Mouse (Mus musculus) c-Kit-positive CD71-negative TER-119-negative erythroid progenitor cells, embryonic 14.5 days (primary cell): Measurements from ENCODE around the gene Gm10668.
"Not testable (repeated sequence)": the region's sequence is repeated elsewhere in the genome, so short reads cannot be mapped to it uniquely, and the experiment has no call there.

ENCODE experiments used
- DNase-seq: peaks from one replicate; pipeline ENCODE4 v3.0.0-alpha.2; 2013; ENCODE audit warnings: low read depth

Gm10668 gene

GRCm38 (mm10) chr7:20730524-20730923 is at the start of gene Gm10668:
Gene Gm10668 (minus strand): TSS chr7:20730624.
- not testable (repeated sequence) for DNase-seq

- not testable (repeated sequence) for DNase-seq
Measured at GRCm38 (mm10) chr7:20770885-20771284, 40.5 kb upstream of the Gm10668 start, which contains the start of gene Vmn1r112. Gene Vmn1r112 (plus strand): TSS chr7:20771185.

GRCm38 (mm10) chr7:20703116-20703515 is 27.3 kb downstream of the Gm10668 start, which contains the start of gene Vmn1r111:
Gene Vmn1r111 (minus strand): TSS chr7:20703216.
- not testable (repeated sequence) for DNase-seq
